Mouse (Mus musculus) embryonic facial prominence, embryonic 10.5 days (tissue): ENCODE results near the gene Tmem97. TPM values are rescaled to one million over a fixed set of nuclear protein-coding genes. Genes with fewer than 3 reads are reported as not detected.
"Not testable (repeated sequence)": the region's sequence is repeated elsewhere in the genome, so short reads cannot be mapped to it uniquely, and the experiment has no call there.

Source experiments
- DNase-seq: peaks from one replicate; pipeline ENCODE4 v3.0.0-alpha.2; 2017; ENCODE audit warnings: low spot score
- H3K27ac ChIP-seq: fragments of 300-500 bp; sonication (generic); replicated peaks from 2 replicates; pipeline ENCODE4 v1.5.1; 2016; ENCODE audit warnings: mild to moderate bottlenecking
- H3K27me3 ChIP-seq: fragments of 300-500 bp; sonication (generic); replicated peaks from 2 replicates; pipeline ENCODE4 v1.6.1; 2016; ENCODE audit warnings: low read depth, mild to moderate bottlenecking; ENCODE audit not compliant: poor library complexity, severe bottlenecking
- H3K36me3 ChIP-seq: fragments of 300-500 bp; sonication (generic); replicated peaks from 2 replicates; pipeline ENCODE4 v1.6.1; 2016; ENCODE audit warnings: mild to moderate bottlenecking, moderate library complexity
- H3K4me1 ChIP-seq: fragments of 300-500 bp; sonication (generic); 2 replicates; pipeline ENCODE4 v1.6.1; 2016
- H3K4me3 ChIP-seq: fragments of 300-500 bp; sonication (generic); 2 replicates; pipeline ENCODE4 v1.5.1; 2016; ENCODE audit warnings: mild to moderate bottlenecking, moderate library complexity
- H3K9me3 ChIP-seq: fragments of 300-500 bp; sonication (generic); 2 replicates; pipeline ENCODE4 v1.6.1; 2016; ENCODE audit warnings: mild to moderate bottlenecking
- WGBS: fragments of 180-500 bp; shearing (Covaris S2); methylation state at CpG from one replicate; pipeline ENCODE4 v1.1.7; 2016; 5-methylcytosine and 5-hydroxymethylcytosine counted together
- polyA plus RNA-seq: library from polyadenylated mRNA; unstranded; fragments of >200 nt; fragmentation: Nextera tagmentation; extraction: Ambion mirVana; gene quantifications from 2 replicates; pipeline ENCODE4 v1.2.1, GENCODE M21; 2016

Tmem97 gene
- polyA plus RNA-seq, 1 experiment from 2014 or later: 89.6 TPM

DNA sequence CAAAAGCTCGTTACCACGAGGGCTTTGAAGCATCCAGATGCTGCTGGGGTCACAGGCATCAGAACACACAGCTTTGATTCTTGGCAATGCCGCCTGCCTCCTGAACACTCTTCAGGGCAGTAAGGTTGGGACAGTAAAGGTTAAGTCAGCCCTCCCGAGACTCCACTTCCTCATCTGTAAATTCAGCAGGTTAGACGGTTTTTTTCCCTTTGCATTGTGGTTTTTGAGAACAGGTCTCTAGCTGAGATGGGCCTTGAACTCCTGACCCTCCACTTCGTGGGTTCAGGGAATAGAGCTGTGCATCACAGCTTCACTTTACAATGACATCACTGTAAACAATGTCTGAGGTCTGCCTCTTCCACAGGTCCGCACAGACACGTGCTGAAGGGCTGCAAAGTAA lies 5.4 kb downstream of the Tmem97 start:
- Histone ChIP-seq H3K27me3 (no peaks in the 10 kb centered on the region), H3K9me3 (no peaks in the 10 kb centered on the region), H3K4me1 (peaks cover 22% of the 10 kb centered on the region), H3K27ac (no peak overlapping the region), H3K36me3 (peaks cover 68% of the 10 kb centered on the region), H3K4me3 (no peak overlapping the region)
- WGBS: 80% methylated on average over 8 of the region's 8 CpGs
- DNase-seq: no peak

DNA sequence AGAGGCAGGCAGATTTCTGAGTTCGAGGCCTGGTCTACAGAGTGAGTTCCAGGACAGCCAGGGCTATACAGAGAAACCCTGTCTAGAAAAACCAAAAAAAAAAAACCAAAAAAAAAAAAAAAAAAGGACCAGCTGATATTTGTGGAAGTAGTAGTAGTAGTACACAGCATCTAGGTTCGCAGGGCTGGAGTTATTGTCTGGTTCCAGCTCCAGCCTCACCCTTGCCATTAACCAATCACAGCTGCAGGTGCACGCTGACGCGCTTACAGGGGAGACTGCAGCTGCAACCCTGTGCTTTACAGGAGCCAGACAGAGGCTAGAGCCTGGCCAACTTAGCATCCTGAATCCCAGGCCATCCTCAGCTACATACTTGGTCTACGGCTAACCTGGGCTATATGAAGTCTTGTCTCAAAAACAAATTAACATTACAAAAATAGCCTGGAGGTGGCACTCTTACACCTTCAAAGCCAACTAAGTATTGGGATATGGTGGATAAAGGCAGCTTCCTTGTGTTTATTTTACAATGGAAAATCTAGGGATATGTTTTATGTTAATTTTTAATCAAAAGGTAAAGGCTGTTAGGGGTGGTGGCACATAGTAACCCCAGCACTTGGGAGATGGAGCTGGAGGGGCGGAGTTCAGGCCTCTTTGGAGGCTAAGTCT lies 6.0 kb downstream of the Tmem97 start:
- Histone ChIP-seq H3K27me3 (no peaks in the 10 kb centered on the region), H3K36me3 (peaks cover 74% of the 10 kb centered on the region), H3K9me3 (no peaks in the 10 kb centered on the region), H3K27ac (no peak overlapping the region), H3K4me3 (no peak overlapping the region), H3K4me1 (peaks cover 19% of the 10 kb centered on the region)
- WGBS: 93% methylated on average over 7 of the region's 7 CpGs
- no peak for DNase-seq

DNA sequence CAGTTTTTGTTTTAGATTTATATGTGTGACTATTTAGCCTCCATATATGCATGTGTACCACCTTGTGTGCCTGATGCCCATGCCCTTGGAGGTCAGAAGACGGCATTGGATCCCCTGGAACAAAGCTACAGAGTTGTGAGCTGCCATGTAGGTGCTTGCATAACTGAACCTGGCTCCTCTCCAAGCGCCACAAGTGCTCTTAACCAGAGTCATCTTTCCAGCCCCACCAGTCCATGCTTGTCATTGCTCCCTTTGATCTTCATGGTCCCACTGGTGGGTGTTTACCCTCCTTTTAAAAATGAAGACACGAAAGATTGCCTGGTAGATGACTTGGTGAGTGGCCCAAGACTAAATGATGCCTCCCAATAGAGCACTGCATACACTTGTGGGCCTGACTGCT lies 10.2 kb downstream of the Tmem97 start:
- WGBS: 89% methylated on average over 3 of the region's 3 CpGs
- Histone ChIP-seq H3K36me3 (peaks cover 72% of the 10 kb centered on the region), H3K27me3 (no peaks in the 10 kb centered on the region), H3K9me3 (no peaks in the 10 kb centered on the region), H3K4me1 (peaks cover 11% of the 10 kb centered on the region), H3K4me3 (no peak overlapping the region), H3K27ac (no peak overlapping the region)
- no peak for DNase-seq

DNA sequence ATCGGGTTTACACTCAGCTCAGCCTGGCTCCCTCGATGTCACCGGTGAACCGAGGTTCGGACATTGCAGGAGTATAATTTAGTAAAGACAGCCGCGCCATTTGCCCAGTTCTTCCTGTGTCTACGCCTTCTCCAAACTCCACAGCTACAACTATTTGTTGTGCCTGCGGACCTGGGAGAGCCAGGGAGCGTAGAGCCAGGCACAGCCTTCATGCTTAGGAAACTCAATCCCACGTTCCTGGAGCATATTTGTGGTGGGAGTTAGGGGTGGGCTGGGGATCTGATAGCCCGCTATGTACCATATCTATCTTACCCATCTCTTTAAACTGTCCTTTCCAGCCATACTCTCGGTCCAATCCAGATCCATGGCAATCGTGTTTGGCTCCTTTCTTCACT lies 13.9 kb downstream of the Tmem97 start:
- Histone ChIP-seq H3K4me3 (peak overlapping the region; percentile 91), H3K27me3 (no peaks in the 10 kb centered on the region), H3K9me3 (no peaks in the 10 kb centered on the region), H3K4me1 (peaks cover 22% of the 10 kb centered on the region), H3K27ac (peak overlapping the region; percentile 92), H3K36me3 (peaks cover 61% of the 10 kb centered on the region)
- no peak for DNase-seq
- WGBS: 4% methylated on average over 14 of the region's 14 CpGs

DNA sequence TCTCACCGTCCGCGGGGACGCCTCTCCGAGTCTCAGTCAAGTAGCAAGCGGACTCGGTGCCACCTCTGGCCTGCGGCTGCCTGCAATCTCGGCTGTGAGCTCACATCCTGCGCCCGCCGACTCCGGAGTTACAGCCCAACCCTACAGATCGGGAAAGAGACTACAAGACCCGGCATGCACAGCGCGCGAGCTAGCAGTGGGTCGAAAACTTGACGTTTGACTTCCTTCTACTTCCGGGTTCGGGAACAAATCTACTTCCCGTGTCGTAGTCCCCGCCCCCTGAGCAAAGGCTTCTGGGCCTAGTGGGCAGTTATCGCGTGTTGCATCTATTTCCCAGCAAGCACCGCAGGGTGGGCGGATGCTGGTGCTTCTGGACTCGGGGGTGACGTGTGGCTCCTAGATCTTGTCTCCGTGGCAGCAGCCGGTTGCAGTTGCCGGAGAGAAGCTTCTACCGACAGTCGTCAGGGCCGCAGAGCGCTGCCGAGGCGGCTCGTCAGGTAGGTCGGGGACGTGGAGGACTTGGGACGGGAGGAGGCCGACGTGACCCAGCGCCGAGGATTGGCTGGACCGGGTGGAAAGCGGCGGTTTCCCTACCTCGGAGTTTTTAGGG lies 14.4 kb downstream of the Tmem97 start, which contains the start of the genes Tnfaip1 and Ift20:
Gene Tnfaip1 (minus strand): TSS at position 253 of the 610 bp plus-strand sequence.
Gene Ift20 (plus strand): TSS at position 282 of the 610 bp plus-strand sequence.
- H3K36me3 ChIP-seq: peaks cover 59% of the 10 kb centered on the region
- H3K4me1 ChIP-seq: peaks cover 22% of the 10 kb centered on the region
- H3K4me3 ChIP-seq: peak within 1 kb of the TSS; percentile 91
- H3K9me3 ChIP-seq: no peaks in the 10 kb centered on the region
- under 1% methylated on average over 52 of the region's 52 CpGs for WGBS
- H3K27ac ChIP-seq: peak within 1 kb of the TSS; percentile 92
- no peaks in the 10 kb centered on the region for H3K27me3 ChIP-seq
- peak; percentile 98 for DNase-seq

DNA sequence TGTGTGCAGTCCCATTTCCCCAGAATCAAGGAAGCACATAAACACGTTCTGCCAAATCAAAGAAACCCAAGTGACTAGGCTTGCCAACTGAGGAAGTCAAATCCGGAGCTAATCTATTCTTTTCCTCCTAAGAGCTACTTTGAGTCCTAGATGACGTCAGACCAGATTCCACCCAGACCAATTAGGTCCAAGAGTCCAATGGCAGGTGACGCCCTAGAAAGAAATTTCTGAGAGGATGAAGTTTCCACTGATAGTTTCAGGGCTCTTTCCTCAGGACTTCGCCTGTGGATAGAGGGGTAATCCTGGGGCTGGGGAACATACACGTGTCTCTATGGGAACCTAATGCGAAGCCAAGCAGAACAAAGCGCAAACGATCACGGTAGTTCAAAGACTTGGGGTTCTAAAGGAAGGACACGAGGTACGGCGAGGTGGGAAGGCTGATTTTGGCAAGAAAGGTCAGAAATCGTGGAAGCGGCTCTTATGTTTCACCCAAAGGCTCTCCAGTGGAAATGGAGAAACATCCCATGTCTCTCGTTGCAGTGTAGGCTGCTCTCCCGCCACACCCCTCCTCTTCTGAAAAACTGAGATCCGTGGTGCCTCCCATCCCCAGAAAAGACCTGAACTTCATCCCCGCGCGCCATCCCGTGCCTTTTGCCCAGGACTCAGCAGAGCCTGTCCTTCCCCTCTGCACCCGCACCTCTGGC lies 15.0 kb downstream of the Tmem97 start:
- Histone ChIP-seq H3K36me3 (peaks cover 59% of the 10 kb centered on the region), H3K9me3 (no peaks in the 10 kb centered on the region), H3K4me1 (peaks cover 22% of the 10 kb centered on the region), H3K4me3 (peak overlapping the region; percentile 91), H3K27me3 (no peaks in the 10 kb centered on the region), H3K27ac (peak overlapping the region; percentile 92)
- whole genome bisulfite sequencing: under 1% methylated on average over 23 of the region's 23 CpGs
- peak; percentile 35 for DNase-seq

DNA sequence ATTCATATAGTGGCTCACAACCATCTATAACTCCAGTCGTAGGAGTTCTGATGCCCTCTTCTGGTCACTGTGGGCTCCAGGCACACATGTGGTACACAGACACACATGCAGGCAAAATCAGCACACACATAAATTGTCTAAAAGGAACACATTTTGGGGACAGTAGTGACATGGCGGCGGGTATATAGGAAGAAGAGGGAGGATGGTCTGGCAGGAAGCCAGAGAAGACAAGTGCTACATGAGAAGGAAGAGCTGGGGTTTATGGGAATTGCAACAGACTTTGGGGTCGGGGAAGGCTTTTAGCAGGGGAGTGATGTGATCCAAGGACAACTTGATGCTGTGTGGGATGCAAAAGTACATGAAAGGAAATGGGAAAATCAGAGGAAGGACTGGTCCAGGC lies 16.1 kb downstream of the Tmem97 start:
- Histone ChIP-seq H3K27me3 (no peaks in the 10 kb centered on the region), H3K36me3 (peaks cover 59% of the 10 kb centered on the region), H3K9me3 (no peaks in the 10 kb centered on the region), H3K27ac (no peak overlapping the region), H3K4me1 (peaks cover 22% of the 10 kb centered on the region), H3K4me3 (peak overlapping the region; percentile 91)
- DNase-seq: no peak
- WGBS: 90% methylated on average over 4 of the region's 4 CpGs

DNA sequence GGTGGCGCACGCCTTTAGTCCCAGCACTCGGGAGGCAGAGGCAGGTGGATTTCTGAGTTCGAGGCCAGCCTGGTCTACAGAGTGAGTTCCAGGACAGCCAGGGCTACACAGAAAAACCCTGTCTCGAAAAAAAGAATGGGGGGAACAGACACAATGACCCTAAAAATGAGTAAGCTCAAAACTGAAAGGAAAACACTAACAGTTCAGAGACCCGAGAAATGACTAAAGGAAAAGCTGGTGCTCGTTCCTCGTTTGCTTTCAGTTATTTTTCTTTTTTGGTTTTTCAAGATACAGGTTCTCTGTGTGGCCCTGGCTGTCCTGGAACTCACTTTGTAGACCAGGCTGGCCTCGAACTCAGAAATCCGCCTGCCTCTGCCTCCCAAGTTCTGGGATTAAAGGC lies 19.1 kb downstream of the Tmem97 start:
- H3K36me3 ChIP-seq: peaks cover 75% of the 10 kb centered on the region
- WGBS: 93% methylated on average over 10 of the region's 10 CpGs

DNA sequence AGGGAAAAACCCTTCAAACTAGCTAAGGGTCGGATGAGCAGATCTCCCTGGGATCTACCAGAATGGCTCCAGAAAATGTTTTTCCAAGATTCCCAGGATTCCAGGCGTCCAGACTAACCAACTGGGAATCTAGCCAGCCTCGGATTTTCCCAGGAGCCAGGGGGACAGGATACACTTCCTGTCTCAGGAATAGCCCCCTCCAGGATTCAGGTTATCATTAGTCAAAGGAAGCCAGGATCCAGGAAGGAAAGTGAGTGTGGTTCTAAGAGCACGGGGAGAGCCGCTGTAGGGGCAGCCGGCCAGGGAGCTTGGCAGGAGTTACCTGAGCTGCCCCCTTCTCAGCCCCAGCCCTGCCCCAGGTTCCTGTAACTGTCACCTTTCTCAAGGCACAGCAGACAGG lies 19.5 kb downstream of the Tmem97 start:
- no peak for DNase-seq
- peaks cover 80% of the 10 kb centered on the region for H3K36me3 ChIP-seq
- no peaks in the 10 kb centered on the region for H3K27me3 ChIP-seq
- WGBS: 77% methylated on average over 6 of the region's 6 CpGs
- H3K9me3 ChIP-seq: no peaks in the 10 kb centered on the region
- peaks cover 11% of the 10 kb centered on the region for H3K4me1 ChIP-seq
- no peak overlapping the region for H3K27ac ChIP-seq
- no peak overlapping the region for H3K4me3 ChIP-seq

More for the DNA sequence above, 19.1 kb downstream of the Tmem97 start:
- not testable (repeated sequence) for H3K9me3 ChIP-seq, H3K4me3 ChIP-seq, H3K27me3 ChIP-seq, DNase-seq, H3K27ac ChIP-seq
- H3K4me1 ChIP-seq: peaks cover 11% of the 10 kb centered on the region

DNA sequence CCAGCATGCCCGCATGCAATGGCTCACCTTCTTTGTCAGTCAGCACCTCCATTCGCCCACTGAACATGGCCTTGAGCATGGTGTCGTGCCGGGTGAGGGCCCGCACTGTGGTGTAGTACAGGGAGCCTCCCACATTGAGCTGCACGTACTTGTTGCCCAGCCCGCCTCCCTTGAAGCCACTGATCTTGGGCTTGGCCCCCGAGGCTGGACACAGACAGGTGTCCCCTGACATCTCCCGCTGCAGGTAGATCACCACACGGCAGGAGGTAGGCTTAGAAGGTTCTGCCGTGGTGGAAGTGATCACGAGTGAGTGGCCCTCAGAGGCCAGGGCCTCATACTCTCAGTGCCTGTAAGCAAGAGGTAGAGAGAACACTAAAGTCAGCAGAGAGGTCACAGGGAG lies 20.6 kb downstream of the Tmem97 start:
- H3K9me3 ChIP-seq: no peaks in the 10 kb centered on the region
- no peak overlapping the region for H3K27ac ChIP-seq
- H3K4me3 ChIP-seq: no peak overlapping the region
- H3K27me3 ChIP-seq: no peaks in the 10 kb centered on the region
- peaks cover 90% of the 10 kb centered on the region for H3K36me3 ChIP-seq
- H3K4me1 ChIP-seq: peaks cover 7% of the 10 kb centered on the region
- no peak for DNase-seq
- WGBS: 92% methylated on average over 12 of the region's 12 CpGs

DNA sequence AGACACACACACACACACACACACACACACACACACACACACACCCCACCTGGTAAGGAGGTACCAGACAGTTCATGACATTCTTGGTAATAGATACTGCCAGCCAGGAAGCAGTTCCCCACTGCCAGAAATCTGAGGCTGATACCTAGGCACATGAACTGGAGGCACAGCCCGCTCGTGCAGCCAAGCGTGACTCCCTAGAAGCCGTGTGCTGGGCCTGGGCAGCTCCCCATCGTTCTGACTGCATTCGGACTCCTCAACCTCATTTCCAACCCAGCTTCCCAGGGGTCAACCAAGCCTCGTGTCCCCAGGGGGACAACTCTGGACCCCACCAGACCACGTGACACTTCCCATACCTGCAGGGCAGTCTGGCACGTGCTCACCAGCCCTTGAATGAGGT lies 21.9 kb downstream of the Tmem97 start:
- WGBS: 90% methylated on average over 9 of the region's 9 CpGs
- H3K27ac ChIP-seq: no peak overlapping the region
- no peaks in the 10 kb centered on the region for H3K27me3 ChIP-seq
- no peak overlapping the region for H3K4me3 ChIP-seq
- H3K9me3 ChIP-seq: no peaks in the 10 kb centered on the region
- H3K36me3 ChIP-seq: peaks cover 97% of the 10 kb centered on the region
- no peak for DNase-seq
- no peaks in the 10 kb centered on the region for H3K4me1 ChIP-seq

DNA sequence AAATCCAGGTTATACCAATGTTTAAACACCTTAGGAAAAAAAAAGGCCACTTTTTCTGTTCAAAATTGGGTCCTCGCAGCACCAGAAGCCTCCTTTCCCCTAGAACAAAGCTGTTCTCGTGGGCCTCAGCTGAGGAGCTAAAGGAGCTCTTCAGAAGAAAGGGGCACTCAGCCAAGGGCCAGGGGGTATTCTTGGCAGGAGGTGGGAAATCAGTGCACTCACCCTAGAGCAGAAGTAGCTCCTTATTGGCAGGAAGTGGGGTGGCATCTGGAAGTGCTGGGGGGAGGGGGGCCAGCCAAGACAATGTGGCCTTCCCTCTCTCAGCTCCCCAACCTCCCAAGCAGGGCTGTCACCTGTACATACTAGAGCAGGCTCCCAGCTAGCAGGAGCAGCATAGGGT lies 25.7 kb downstream of the Tmem97 start:
- Histone ChIP-seq H3K9me3 (no peaks in the 10 kb centered on the region), H3K36me3 (peaks cover 100% of the 10 kb centered on the region), H3K27me3 (no peaks in the 10 kb centered on the region), H3K4me1 (no peaks in the 10 kb centered on the region), H3K27ac (no peak overlapping the region), H3K4me3 (no peak overlapping the region)
- 91% methylated on average over 2 of the region's 2 CpGs for WGBS
- DNase-seq: no peak
